Mouse (Mus musculus): ENCODE results near the gene Drap1.
"Not testable (repeated sequence)": the region's sequence is repeated elsewhere in the genome, so short reads cannot be mapped to it uniquely, and the experiment has no call there.

The Drap1 gene

DNA sequence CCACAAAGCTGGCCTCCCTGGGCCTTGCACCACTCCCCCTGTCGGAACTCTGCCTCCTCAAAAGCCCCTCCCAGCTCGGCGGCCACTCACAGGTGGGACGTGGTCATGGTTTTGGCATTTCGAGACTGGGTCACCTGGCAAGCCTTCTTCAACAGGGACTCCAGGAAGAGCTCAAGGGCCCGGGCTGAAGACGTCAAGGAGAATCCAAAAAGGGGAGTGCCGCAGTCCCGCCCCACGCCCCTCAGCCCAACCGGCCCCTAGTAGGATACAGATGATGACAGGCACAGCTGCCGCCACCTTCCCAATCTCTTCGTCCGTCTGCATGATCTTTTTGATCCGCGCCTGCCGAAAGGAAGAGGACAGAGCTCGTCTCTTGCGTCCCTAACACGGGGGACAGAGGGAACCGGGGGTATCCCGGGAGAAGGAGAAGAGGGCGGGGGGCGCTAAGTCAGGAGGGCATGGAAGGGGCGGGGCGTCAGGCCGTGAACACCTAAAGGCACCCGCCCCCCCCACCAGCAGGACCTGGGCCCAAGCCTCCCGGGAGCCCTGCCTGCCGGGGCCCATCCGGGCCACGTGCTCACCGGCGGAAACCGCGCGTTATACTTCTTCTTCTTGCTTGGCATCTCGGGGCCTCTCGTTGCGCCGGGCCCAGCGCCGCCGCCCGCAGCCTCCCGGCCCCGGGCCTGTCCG lies 542 bp downstream of the Drap1 start:
- in situ Hi-C loops (cut with MboI; ENCODE audit: low pct_unique_long_range_greater_than_20kb in 1 of 2, low sequenced_read_pairs in 2 of 2, unreplicated experiment in 1 of 2): no loop called here

- in situ Hi-C loops (cut with MboI; ENCODE audit: low pct_unique_long_range_greater_than_20kb in 1 of 2, low sequenced_read_pairs in 2 of 2, unreplicated experiment in 1 of 2): no loop called here
Observed at GRCm38 (mm10) chr19:5423561-5423960, 1.2 kb downstream of the Drap1 start.

DNA sequence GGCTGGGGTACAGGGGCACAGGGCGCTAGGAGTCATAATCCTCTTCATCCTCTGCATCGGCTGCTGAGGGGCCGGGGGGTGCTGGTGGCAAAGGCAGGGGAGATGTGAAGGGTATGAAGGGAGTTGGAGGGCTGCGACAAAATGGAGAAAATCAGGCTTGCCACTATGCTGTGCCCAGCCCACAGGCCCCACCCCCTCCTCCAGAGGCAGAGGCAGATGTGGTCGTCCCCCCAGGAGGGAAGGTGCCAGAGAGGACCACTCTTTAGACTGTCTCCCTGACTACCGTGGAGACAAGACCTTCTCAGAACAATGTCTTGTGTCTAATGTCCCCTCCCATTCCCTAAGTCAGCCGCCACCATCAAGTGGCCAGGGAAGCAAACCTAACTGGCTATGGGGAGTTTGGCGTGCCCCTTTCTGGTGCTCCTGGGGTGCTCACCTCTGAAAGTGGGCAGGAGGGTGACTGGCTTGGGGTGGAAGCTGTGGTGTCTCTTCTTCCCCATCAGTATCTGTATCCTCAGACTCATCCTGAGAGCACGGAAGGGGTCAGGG lies 1.8 kb downstream of the Drap1 start:
- in situ Hi-C loops (cut with MboI; ENCODE audit: low pct_unique_long_range_greater_than_20kb in 1 of 2, low sequenced_read_pairs in 2 of 2, unreplicated experiment in 1 of 2): no loop called here

- in situ Hi-C loops (cut with MboI; ENCODE audit: low pct_unique_long_range_greater_than_20kb in 1 of 2, low sequenced_read_pairs in 2 of 2, unreplicated experiment in 1 of 2): no loop called here
Observed at GRCm38 (mm10) chr19:5422267-5422666, 2.5 kb downstream of the Drap1 start.

DNA sequence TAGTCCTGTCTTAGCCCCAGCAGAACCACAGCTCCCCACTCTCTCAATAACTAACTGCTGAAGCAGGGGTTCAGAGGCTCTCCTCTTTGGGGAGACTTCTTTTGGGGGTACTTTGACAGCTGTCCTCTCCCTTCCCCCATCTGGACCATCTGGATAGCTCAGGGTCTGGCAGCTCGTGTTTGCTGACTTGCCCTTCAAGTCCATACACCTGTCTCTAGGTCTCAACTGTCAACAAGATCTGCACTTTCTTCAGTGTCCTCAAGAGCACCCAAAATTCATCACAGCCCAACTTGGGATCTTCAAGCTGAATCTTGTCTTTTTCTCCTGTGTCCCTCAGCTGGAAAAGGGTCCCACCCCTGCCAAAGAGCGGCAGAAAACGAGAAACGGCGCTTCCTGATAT lies 3.0 kb downstream of the Drap1 start:
- in situ Hi-C loops (cut with MboI; ENCODE audit: low pct_unique_long_range_greater_than_20kb in 1 of 2, low sequenced_read_pairs in 2 of 2, unreplicated experiment in 1 of 2): no loop called here

- in situ Hi-C loops (cut with MboI; ENCODE audit: low pct_unique_long_range_greater_than_20kb in 1 of 2, low sequenced_read_pairs in 2 of 2, unreplicated experiment in 1 of 2): no loop called here
Observed at GRCm38 (mm10) chr19:5420579-5420978, 4.2 kb downstream of the Drap1 start.

DNA sequence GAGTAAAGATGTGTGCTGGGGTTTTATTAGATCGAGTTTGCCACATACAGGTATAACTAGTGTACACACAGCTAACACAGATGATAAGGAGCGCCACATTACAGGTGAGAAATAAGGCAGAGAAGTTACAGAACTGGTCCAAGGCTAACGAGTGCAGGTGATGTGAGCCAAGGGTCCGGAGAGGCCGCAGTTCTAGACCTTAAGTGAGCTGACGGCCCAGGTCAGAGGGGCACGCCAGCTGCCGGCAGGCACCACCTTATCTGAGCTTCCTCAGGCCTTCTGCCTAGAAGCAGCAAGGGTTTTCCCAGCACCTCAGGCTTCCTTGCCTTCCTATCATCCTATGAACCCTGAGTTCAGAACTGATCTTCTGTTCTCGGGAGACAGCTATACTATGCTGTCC lies 5.1 kb downstream of the Drap1 start:
- in situ Hi-C loops (cut with MboI; ENCODE audit: low pct_unique_long_range_greater_than_20kb in 1 of 2, low sequenced_read_pairs in 2 of 2, unreplicated experiment in 1 of 2): no loop called here

- in situ Hi-C loops (cut with MboI; ENCODE audit: low pct_unique_long_range_greater_than_20kb in 1 of 2, low sequenced_read_pairs in 2 of 2, unreplicated experiment in 1 of 2): no loop called here
Observed at GRCm38 (mm10) chr19:5418750-5419466, 5.9 kb downstream of the Drap1 start.

DNA sequence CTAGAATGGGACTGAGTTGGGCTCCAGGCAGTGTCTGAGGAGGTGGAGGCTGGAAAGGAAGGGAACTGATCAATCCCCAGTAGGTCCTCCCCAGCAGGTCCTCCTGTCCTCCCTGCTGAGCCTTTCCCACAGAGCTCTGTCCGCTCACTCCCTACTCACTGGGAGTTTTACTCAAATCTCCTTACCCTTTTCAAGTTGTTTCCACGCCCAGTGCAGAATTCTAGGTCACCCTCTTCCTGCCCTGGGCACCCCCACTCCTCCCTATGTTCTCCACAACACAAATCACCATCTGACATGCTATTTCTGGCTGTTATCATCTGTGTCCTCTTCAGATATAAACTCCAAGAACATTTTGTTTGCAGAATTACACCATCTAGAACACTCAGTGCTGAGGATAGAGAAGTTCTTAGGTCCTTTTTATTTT lies 10.2 kb downstream of the Drap1 start:
- in situ Hi-C loops (cut with MboI; ENCODE audit: low pct_unique_long_range_greater_than_20kb in 1 of 2, low sequenced_read_pairs in 2 of 2, unreplicated experiment in 1 of 2): no loop called here

DNA sequence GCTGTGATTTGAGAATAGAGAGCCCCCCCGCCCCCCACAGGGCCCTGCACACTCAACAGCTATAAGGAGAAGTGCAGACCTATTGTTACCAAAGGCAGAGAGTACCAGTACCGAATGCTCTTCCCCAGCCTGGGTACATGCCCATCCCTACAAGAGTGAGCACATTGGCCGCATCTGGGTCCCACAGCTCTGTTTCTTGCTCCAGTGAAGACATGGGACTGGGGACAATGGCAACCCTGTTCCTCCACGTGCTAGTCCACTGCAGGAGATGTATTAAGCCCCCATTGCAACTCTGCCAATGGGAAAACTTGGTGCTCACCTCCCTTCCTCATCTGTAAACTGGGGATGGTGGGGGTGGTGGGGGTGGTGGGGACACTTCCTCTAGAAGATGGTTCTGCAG lies 10.9 kb downstream of the Drap1 start:
- in situ Hi-C loops (cut with MboI; ENCODE audit: low pct_unique_long_range_greater_than_20kb in 1 of 2, low sequenced_read_pairs in 2 of 2, unreplicated experiment in 1 of 2): no loop called here

DNA sequence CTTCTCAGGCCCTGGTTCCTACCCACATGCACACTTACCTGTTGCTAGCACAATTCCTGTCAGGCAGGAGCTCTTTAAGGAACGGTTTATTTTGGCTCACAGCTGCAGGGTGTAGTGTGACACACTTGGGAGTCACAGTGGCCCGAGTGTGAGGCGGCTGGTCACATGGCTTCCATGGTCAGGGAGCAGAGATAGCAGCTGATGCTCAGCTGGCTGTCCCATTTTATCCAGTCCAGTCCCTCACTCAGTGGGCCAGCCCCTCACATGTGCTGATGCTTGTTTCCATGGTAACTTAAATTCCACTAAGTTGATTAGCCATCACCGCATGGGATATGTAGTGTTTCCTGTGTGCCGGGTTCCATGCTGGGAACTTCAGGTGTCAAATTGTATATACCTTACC lies 12.8 kb downstream of the Drap1 start:
- in situ Hi-C loops (cut with MboI; ENCODE audit: low pct_unique_long_range_greater_than_20kb in 1 of 2, low sequenced_read_pairs in 2 of 2, unreplicated experiment in 1 of 2): no loop called here

DNA sequence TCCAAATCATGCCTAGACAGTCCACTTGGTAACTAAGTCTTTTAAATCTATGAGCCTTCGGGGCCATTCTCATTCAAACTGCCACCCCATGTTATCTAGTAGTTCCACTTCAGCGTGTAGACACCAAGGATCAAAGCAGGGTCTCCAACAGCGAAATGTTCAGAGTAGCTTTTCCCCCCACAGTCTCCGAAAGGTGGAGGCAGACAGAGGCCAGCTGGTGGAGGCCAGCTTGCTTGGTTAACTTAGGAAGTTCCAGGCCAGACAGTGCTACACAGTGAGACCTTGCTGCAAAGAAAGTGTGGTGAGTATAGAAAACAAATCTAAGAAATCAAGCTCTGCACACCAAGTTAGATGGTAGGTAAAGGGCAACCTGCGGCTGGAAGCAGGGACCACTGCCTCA lies 14.1 kb downstream of the Drap1 start:
- in situ Hi-C loops (cut with MboI; ENCODE audit: low pct_unique_long_range_greater_than_20kb in 1 of 2, low sequenced_read_pairs in 2 of 2, unreplicated experiment in 1 of 2): no loop called here

DNA sequence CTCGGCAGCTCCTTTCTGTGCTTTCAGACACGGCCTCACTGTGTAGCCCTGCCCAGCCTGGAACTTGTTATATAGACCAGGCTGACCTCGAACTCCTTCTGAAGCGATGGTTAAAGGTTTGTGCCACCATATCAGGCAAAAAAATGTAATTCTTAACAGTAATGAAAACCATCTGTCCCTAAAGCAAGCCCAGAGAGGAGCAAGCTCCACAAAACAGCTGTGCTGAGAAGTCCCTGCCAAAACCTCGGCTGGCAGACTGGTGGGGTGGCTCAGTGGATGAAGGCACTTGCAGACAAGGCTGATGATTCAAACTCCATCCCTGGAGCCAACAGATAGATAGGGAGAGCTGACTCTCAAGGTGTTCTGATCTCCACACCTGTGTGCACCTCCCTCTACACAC lies 15.7 kb downstream of the Drap1 start:
- in situ Hi-C loops (cut with MboI; ENCODE audit: low pct_unique_long_range_greater_than_20kb in 1 of 2, low sequenced_read_pairs in 2 of 2, unreplicated experiment in 1 of 2): no loop called here

DNA sequence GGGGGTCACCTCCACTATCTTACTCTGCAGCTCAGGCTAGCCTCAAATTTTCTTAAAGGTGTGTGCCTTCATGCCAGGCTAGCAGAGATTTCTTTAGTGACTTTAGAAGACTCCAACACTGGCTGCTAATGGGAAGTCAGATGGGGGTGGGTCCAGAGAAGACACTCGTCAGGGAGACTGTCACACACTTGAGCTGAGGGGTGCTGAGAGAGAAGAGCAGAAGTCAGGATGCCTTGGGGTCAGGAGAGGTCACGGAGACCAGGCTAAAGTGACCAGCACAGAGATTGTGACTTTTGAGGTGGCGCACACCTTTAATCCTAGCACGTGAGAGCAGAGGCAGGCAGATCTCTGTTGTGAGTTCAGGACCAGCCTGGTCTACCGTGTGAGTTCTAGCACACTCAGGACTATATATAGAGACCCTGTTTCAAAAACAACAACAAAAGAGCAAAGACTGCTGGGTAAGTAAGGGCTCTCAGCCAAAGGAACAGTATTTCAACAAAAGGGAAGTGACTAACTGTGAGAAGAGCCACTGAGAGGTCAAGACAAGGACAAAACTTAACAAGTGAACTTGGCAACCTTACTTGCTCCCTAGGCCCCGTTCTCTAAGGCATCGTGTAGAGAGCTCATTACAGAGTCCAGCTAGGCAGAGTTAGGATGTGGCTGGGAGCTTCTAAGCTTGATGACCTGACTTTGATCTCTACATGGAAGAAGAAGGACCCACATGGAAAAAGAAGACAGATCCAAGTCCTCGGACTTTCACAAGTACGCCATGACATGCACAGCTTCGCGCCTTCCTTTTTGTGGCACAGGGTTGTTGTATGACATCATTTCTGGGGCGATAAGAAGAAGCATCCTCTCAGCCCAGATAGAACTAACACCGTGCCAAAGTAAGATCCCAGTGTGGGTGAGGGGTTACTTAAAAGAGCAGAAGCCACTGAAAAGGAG lies 16.4 kb downstream of the Drap1 start:
- in situ Hi-C loops (cut with MboI; ENCODE audit: low pct_unique_long_range_greater_than_20kb in 1 of 2, low sequenced_read_pairs in 2 of 2, unreplicated experiment in 1 of 2): no loop called here

DNA sequence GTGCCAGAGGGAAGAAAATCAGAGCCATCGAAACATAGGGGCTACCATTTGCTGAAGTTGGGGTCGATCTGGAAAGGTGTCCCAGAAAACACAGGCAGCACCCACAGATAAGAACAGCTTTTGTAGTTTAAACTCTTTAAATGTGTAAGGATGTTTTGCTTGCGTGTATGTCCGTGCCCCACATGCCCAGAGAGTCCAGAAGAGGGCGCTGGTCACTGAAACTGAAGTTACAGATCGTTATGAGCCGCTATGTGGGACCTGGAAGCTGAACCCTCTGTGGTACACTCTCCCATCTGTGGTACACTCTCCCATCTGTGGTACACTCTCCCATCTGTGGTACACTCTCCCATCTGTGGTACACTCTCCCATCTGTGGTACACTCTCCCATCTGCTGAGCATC lies 17.6 kb downstream of the Drap1 start:
- in situ Hi-C loops (cut with MboI; ENCODE audit: low pct_unique_long_range_greater_than_20kb in 1 of 2, low sequenced_read_pairs in 2 of 2, unreplicated experiment in 1 of 2): no loop called here

DNA sequence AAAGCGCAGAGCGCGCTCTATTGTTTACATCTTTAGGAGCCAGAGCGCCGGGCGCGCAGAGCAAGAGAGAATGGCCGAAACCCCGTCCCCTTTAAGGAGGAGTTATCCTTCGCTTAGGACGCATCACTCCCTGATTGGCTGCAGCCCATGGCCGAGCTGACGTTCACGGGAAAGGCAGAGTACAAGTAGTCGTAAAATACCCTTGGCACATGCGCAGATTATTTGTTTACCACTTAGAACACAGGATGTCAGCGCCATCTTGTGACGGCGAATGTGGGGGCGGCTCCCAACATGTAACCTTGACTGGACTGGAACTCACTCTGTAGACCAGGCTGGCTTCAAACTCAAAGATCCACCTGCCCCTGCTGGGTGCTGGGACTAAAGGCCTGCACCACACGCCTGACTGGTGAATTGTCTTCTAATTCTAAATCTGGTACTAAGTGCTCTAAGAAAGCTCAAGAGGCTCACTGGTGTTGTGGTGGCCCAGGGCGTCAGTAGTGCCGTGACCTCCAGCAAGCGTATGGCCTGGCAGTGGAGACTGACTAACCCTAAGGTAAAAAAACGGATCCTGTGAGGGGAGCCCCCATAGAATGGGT lies 18.1 kb downstream of the Drap1 start:
- in situ Hi-C loops (cut with MboI; ENCODE audit: low pct_unique_long_range_greater_than_20kb in 1 of 2, low sequenced_read_pairs in 2 of 2, unreplicated experiment in 1 of 2): not testable (repeated sequence)

DNA sequence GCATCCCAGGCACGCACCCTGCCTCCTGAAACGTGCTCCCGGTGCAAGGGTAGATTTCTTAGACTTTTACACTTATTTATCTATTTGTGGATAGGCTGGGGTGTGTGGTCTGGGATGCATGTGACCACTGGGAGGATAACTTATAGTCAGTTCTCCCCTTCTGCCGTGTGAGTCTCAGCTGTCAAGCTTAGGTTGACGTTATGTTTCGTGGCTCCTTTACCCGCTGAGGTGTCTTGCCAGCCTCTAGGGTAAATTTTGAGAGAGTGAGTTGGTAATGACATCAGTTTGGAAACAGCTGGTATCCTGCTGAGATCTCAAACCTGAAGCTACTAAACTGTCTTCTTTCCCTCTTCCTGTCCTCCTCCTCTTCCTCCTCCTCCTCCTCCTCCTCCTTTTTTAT lies 18.9 kb downstream of the Drap1 start:
- in situ Hi-C loops (cut with MboI; ENCODE audit: low pct_unique_long_range_greater_than_20kb in 1 of 2, low sequenced_read_pairs in 2 of 2, unreplicated experiment in 1 of 2): no loop called here

DNA sequence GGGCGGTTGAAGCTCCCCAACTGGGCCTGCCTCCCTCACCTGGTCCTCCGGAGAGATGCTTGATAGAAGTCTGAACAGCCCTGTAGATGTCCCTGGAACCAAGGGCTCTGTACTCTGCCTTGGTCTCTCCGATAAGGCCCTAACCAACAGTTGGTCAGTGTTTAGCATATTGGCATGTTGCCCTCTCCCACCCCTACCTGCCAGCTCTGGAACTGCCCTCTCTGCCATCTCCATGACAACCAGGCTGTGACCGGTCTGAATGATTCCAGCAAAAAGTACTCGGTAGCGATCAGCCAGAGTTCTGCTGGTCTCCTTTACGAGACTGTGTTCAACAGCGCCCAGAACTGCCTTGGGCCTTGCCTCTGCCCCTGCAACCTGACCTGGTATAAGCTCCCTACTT lies 22.5 kb downstream of the Drap1 start, which contains the start of gene Tsga10ip:
TSS of gene Tsga10ip (minus strand) at position 234 of the 400 bp plus-strand sequence.
- in situ Hi-C loops (cut with MboI; ENCODE audit: low pct_unique_long_range_greater_than_20kb in 1 of 2, low sequenced_read_pairs in 2 of 2, unreplicated experiment in 1 of 2): no loop called here

GRCm38 (mm10) chr19:5401073-5401472 lies 23.7 kb downstream of the Drap1 start:
- in situ Hi-C loops (cut with MboI; ENCODE audit: low pct_unique_long_range_greater_than_20kb in 1 of 2, low sequenced_read_pairs in 2 of 2, unreplicated experiment in 1 of 2): not testable (repeated sequence)
